Mouse (Mus musculus): ENCODE results near the gene Gnl3l. TPM values are rescaled to one million over a fixed set of nuclear protein-coding genes. Genes with fewer than 3 reads are reported as not detected.
A peak's percentile ranks its signal among the peaks of the same experiment; 100 is the strongest.

The Gnl3l gene
- 22.0 and 22.1 TPM in 2 replicates for polyA plus RNA-seq (2015; fragmentation: Nextera tagmentation; extraction: Ambion mirVana)

- Histone ChIP-seq H3K4me3 (replicated peaks; ENCODE audit: low read depth, low read length) (peak within 1 kb of the TSS; percentile 44), H3K27ac (peak within 1 kb of the TSS; percentile 82), H3K36me3 (ENCODE audit: insufficient read depth, low read length) (0 out of 2 replicates have a peak, but pooled peaks cover 3% of the 10 kb centered on the region), H3K9ac (ENCODE audit: low read depth, low read length) (peak within 1 kb of the TSS; percentile 47; the same call in 1 of the 2 replicates), H3K27me3 (ENCODE audit: insufficient read depth, low read length) (no peaks in the 10 kb centered on the region), H3K4me2 (ENCODE audit: low read length) (peak within 1 kb of the TSS; percentile 51), H3K9me3 (replicated peaks; ENCODE audit: low read length) (no peaks in the 10 kb centered on the region), H3K4me1 (replicated peaks; ENCODE audit: insufficient read depth, low read length) (0 out of 2 replicates have a peak, but pooled peaks cover 4% of the 10 kb centered on the region)
- DNase-seq (ENCODE audit: low spot score) (peak; percentile 93), ATAC-seq (replicated peaks; ENCODE audit: low FRiP score, low read depth) (peak; percentile 97)
- WGBS = 28% methylated on average over 43 of the region's 43 CpGs
- peak; percentile 55 for TF ChIP-seq CTCF (IDR thresholded peaks at IDR 0.05; ENCODE audit: low read depth)
These were observed at the start of gene Gnl3l for GRCm38 (mm10) chrX:151016938-151017877. TSS of gene Gnl3l (minus strand) at chrX:151017322.

GRCm38 (mm10) chrX:151066071-151066666 lies 49.0 kb upstream of the Gnl3l start:
- no peak for TF ChIP-seq CTCF (IDR thresholded peaks at IDR 0.05; ENCODE audit: low read depth)
- ATAC-seq (replicated peaks; ENCODE audit: low FRiP score, low read depth) (no peak), DNase-seq (ENCODE audit: low spot score) (no peak)
- Histone ChIP-seq H3K9ac (ENCODE audit: low read depth, low read length) (no peak overlapping the region), H3K27ac (no peak overlapping the region), H3K9me3 (replicated peaks; ENCODE audit: low read length) (no peaks in the 10 kb centered on the region), H3K27me3 (ENCODE audit: insufficient read depth, low read length) (no peaks in the 10 kb centered on the region), H3K4me1 (replicated peaks; ENCODE audit: insufficient read depth, low read length) (no peaks in the 10 kb centered on the region), H3K4me3 (replicated peaks; ENCODE audit: low read depth, low read length) (no peak overlapping the region), H3K36me3 (ENCODE audit: insufficient read depth, low read length) (0 out of 2 replicates have a peak, but pooled peaks cover 10% of the 10 kb centered on the region), H3K4me2 (ENCODE audit: low read length) (no peak overlapping the region)
- WGBS = 61% methylated on average over 7 of the region's 7 CpGs

DNA sequence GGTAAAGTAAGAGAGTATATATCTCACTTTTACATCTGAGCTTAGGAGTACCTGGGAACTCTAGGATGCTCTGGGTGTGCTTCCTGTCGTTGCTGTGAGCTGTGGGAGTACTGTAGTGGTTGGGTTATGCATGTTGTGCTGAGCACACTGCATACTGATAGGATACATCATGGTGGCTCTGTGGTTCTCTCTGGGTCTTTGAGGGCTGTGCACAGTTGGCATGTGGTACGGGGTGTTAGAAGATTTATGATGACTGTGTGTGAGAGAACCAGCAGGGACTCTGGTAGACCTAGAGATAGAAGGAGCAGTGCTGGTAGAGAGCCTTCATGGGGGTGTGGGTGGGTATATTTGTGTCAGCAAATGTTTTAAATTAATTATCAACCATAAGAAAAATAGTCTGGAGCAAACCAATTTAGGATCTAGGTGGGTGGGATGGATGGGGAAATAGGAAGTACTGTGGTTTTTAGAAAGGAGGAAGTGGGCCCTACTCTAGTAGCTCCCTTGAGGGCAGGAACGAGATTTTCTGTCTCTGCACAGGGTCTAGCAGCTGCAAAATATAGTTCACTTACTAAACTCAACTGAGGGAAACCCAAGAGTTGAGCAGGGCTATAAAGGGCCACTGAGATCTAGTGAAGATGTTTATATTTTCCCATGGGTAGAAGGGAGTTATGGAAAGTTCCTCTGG lies 44.6 kb upstream of the Gnl3l start:
- Histone ChIP-seq H3K27ac (no peak overlapping the region), H3K4me3 (replicated peaks; ENCODE audit: low read depth, low read length) (no peak overlapping the region), H3K27me3 (ENCODE audit: insufficient read depth, low read length) (no peaks in the 10 kb centered on the region), H3K9me3 (replicated peaks; ENCODE audit: low read length) (no peaks in the 10 kb centered on the region), H3K4me1 (replicated peaks; ENCODE audit: insufficient read depth, low read length) (no peaks in the 10 kb centered on the region), H3K9ac (ENCODE audit: low read depth, low read length) (no peak overlapping the region), H3K4me2 (ENCODE audit: low read length) (no peak overlapping the region), H3K36me3 (ENCODE audit: insufficient read depth, low read length) (no peaks in the 10 kb centered on the region)
- ATAC-seq (replicated peaks; ENCODE audit: low FRiP score, low read depth) (no peak), DNase-seq (ENCODE audit: low spot score) (no peak)
- 60% methylated on average over 3 of the region's 3 CpGs for WGBS
- no peak for TF ChIP-seq CTCF (IDR thresholded peaks at IDR 0.05; ENCODE audit: low read depth)

DNA sequence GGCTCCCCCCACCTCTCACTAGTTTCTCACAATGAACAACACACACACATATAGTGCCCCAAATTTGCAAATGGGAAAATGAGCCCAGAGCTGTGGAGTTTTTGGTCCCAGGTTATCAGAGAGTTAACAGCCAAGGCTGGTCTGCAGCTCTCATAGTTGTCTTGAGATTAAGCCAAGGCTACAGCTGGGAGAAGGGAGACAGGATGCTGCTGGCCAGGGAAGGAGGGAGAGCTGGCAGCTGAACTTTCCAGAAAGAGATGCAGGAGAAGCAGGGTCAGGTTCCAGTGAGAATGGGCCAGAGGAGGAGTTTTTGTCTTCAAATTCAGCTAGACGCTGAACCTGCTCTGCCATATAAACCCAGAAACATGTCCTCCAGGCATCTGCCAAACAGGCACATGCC lies 42.2 kb upstream of the Gnl3l start:
- Histone ChIP-seq H3K27me3 (ENCODE audit: insufficient read depth, low read length) (no peaks in the 10 kb centered on the region), H3K4me2 (ENCODE audit: low read length) (no peak overlapping the region), H3K4me1 (replicated peaks; ENCODE audit: insufficient read depth, low read length) (no peaks in the 10 kb centered on the region), H3K4me3 (replicated peaks; ENCODE audit: low read depth, low read length) (no peak overlapping the region), H3K9ac (ENCODE audit: low read depth, low read length) (no peak overlapping the region), H3K27ac (no peak overlapping the region), H3K9me3 (replicated peaks; ENCODE audit: low read length) (no peaks in the 10 kb centered on the region), H3K36me3 (ENCODE audit: insufficient read depth, low read length) (no peaks in the 10 kb centered on the region)
- ATAC-seq (replicated peaks; ENCODE audit: low FRiP score, low read depth) (no peak), DNase-seq (ENCODE audit: low spot score) (peak; percentile 13)
- no peak for TF ChIP-seq CTCF (IDR thresholded peaks at IDR 0.05; ENCODE audit: low read depth)
- 85% methylated on average over 1 of the region's 1 CpGs for WGBS

- H3K9ac ChIP-seq (ENCODE audit: low read depth, low read length) = no peak overlapping the region
- no peak overlapping the region for H3K4me3 ChIP-seq (replicated peaks; ENCODE audit: low read depth, low read length)
- DNase-seq (ENCODE audit: low spot score) (peak; percentile 73), ATAC-seq (replicated peaks; ENCODE audit: low FRiP score, low read depth) (peak; percentile 78)
- no peaks in the 10 kb centered on the region for H3K27me3 ChIP-seq (ENCODE audit: insufficient read depth, low read length)
- no peaks in the 10 kb centered on the region for H3K4me1 ChIP-seq (replicated peaks; ENCODE audit: insufficient read depth, low read length)
- H3K4me2 ChIP-seq (ENCODE audit: low read length) = no peak overlapping the region
- H3K36me3 ChIP-seq (ENCODE audit: insufficient read depth, low read length) = no peaks in the 10 kb centered on the region
- H3K27ac ChIP-seq = no peak overlapping the region
- H3K9me3 ChIP-seq (replicated peaks; ENCODE audit: low read length) = no peaks in the 10 kb centered on the region
- 7% methylated on average over 1 of the region's 1 CpGs for WGBS
- TF ChIP-seq CTCF (IDR thresholded peaks at IDR 0.05; ENCODE audit: low read depth) = peak; percentile 13; the same call in 1 of the 2 replicates
These were observed 38.4 kb upstream of the Gnl3l start for GRCm38 (mm10) chrX:151055559-151055958.

DNA sequence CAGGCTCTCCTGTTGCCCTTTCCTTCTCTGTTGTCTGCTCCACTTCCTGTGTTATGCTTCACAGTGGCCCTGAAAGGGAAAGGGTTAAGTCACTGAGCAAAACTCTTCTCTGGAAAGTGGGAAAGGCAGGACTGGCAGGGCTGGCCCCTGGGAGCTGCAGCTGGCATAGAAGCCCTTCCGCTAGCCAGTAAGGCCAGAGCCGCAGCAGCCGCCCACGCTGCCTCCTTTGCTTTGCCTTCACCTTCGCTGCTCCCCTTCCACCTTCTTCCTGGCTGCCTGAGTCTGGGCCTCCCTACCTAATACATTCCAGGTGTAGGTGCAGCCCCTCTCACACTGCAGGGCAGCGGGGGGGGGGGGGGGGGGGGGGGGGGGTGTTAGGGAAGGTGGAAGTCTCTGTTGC lies 37.4 kb upstream of the Gnl3l start:
- Histone ChIP-seq H3K27ac (peak overlapping the region; percentile 13; the same call in 1 of the 2 replicates), H3K4me2 (ENCODE audit: low read length) (0 out of 2 replicates have a peak overlapping the region, but pooled peaks have one; percentile 18), H3K27me3 (ENCODE audit: insufficient read depth, low read length) (no peaks in the 10 kb centered on the region), H3K4me1 (replicated peaks; ENCODE audit: insufficient read depth, low read length) (no peaks in the 10 kb centered on the region), H3K36me3 (ENCODE audit: insufficient read depth, low read length) (no peaks in the 10 kb centered on the region), H3K9ac (ENCODE audit: low read depth, low read length) (no peak overlapping the region), H3K4me3 (replicated peaks; ENCODE audit: low read depth, low read length) (no peak overlapping the region), H3K9me3 (replicated peaks; ENCODE audit: low read length) (no peaks in the 10 kb centered on the region)
- DNase-seq (ENCODE audit: low spot score) = peak; percentile 27
- ATAC-seq (replicated peaks; ENCODE audit: low FRiP score, low read depth) = peak; percentile 50; the same call in 1 of the 2 replicates
- WGBS = 69% methylated on average over 5 of the region's 6 CpGs
- TF ChIP-seq CTCF (IDR thresholded peaks at IDR 0.05; ENCODE audit: low read depth) = no peak

All from kidney, postnatal 0 days (tissue).